Mouse (Mus musculus) kidney, adult 2 months (tissue): ENCODE data around the gene Shld2. TPM values are rescaled to one million over a fixed set of nuclear protein-coding genes. Genes with fewer than 3 reads are reported as not detected.

Experiments
- DNase-seq: peaks from one replicate; pipeline ENCODE4 v3.0.0; 2021
- H3K27ac ChIP-seq: fragments of 200-500 bp; 2 replicates; pipeline ENCODE4 v1.5.1; 2012; ENCODE audit warnings: low read depth, low read length, control low read depth, inconsistent platforms; ENCODE audit not compliant: insufficient read depth
- H3K27me3 ChIP-seq: fragments of 200-500 bp; replicated peaks from 2 replicates; pipeline ENCODE4 v1.6.1; 2012; ENCODE audit warnings: mild to moderate bottlenecking, moderate library complexity, low read length, inconsistent platforms; ENCODE audit not compliant: control insufficient read depth, insufficient read depth
- H3K36me3 ChIP-seq: fragments of 200-500 bp; 2 replicates; pipeline ENCODE4 v1.6.1; 2012; ENCODE audit warnings: mild to moderate bottlenecking, moderate library complexity, low read length, inconsistent platforms; ENCODE audit not compliant: control insufficient read depth, insufficient read depth
- H3K4me1 ChIP-seq: fragments of 200-500 bp; 2 replicates; pipeline ENCODE4 v1.6.1; 2011; ENCODE audit warnings: low read length; ENCODE audit not compliant: control insufficient read depth, insufficient read depth
- H3K4me3 ChIP-seq: fragments of 200-500 bp; 2 replicates; pipeline ENCODE4 v1.5.1; 2011; ENCODE audit warnings: mild to moderate bottlenecking, low read depth, low read length, control low read depth; ENCODE audit not compliant: insufficient read depth
- CTCF ChIP-seq: fragments of 200-500 bp; conservative IDR thresholded peaks from 2 replicates; pipeline ENCODE4 v1.5.1; 2011; ENCODE audit warnings: low read depth, mild to moderate bottlenecking, control low read depth, low read length, moderate library complexity, mixed read lengths; ENCODE audit not compliant: insufficient read depth, insufficient read length
- POLR2A ChIP-seq: fragments of 200-500 bp; IDR thresholded peaks from one replicate; pipeline ENCODE4 v1.6.1; 2011; ENCODE audit warnings: low read depth, low read length, control low read depth
- WGBS: fragments of 180-500 bp; shearing (Covaris S2); methylation state at CpG from one replicate; pipeline ENCODE4 v1.1.7; 2018; 5-methylcytosine and 5-hydroxymethylcytosine counted together
- polyA plus RNA-seq: library from polyadenylated mRNA; depleted of rRNA; stranded (reverse); fragments of >200 nt; gene quantifications from 2 replicates; pipeline ENCODE4 v1.2.3, GENCODE M21; 2012

The Shld2 gene
- polyA plus RNA-seq, 1 experiment, result 3.6 TPM

GRCm38 (mm10) chr14:34289259-34290015, 20.9 kb downstream of the Shld2 start:
- no peak for DNase-seq
- H3K4me3 ChIP-seq, result no peak overlapping the region
- no peak overlapping the region for H3K27ac ChIP-seq
- H3K27me3 ChIP-seq, result no peaks in the 10 kb centered on the region; the same call in 1 of the 2 replicates
- whole genome bisulfite sequencing, result 85% methylated on average over 3 of the region's 3 CpGs
- TF ChIP-seq POLR2A, result no peak
- no peak for TF ChIP-seq CTCF
- peaks cover 5% of the 10 kb centered on the region; the same call in 1 of the 2 replicates for H3K4me1 ChIP-seq
- H3K36me3 ChIP-seq, result no peaks in the 10 kb centered on the region

- TF ChIP-seq CTCF (no peak), POLR2A (no peak)
- no peaks in the 10 kb centered on the region for H3K36me3 ChIP-seq
- WGBS, result 54% methylated on average over 2 of the region's 2 CpGs
- no peak overlapping the region for H3K4me3 ChIP-seq
- no peak for DNase-seq
- H3K27me3 ChIP-seq, result no peaks in the 10 kb centered on the region; the same call in 1 of the 2 replicates
- no peak overlapping the region for H3K27ac ChIP-seq
- H3K4me1 ChIP-seq, result peaks cover 2% of the 10 kb centered on the region; the same call in 1 of the 2 replicates
These were observed 21.9 kb downstream of the Shld2 start for GRCm38 (mm10) chr14:34288396-34288795.

GRCm38 (mm10) chr14:34281736-34282269, 28.5 kb downstream of the Shld2 start:
- WGBS, result 95% methylated on average over 5 of the region's 5 CpGs
- TF ChIP-seq POLR2A (no peak), CTCF (no peak)
- no peaks in the 10 kb centered on the region for H3K36me3 ChIP-seq
- peaks cover 2% of the 10 kb centered on the region; the same call in 1 of the 2 replicates for H3K4me1 ChIP-seq
- no peak overlapping the region for H3K4me3 ChIP-seq
- no peak for DNase-seq
- no peak overlapping the region for H3K27ac ChIP-seq
- H3K27me3 ChIP-seq, result no peaks in the 10 kb centered on the region

GRCm38 (mm10) chr14:34280798-34281197, 29.5 kb downstream of the Shld2 start:
- peaks cover 2% of the 10 kb centered on the region; the same call in 1 of the 2 replicates for H3K4me1 ChIP-seq
- H3K27me3 ChIP-seq, result no peaks in the 10 kb centered on the region
- no peak overlapping the region for H3K4me3 ChIP-seq
- no peak for TF ChIP-seq CTCF
- TF ChIP-seq POLR2A, result no peak
- DNase-seq, result no peak
- 85% methylated on average over 2 of the region's 2 CpGs for WGBS
- no peaks in the 10 kb centered on the region for H3K36me3 ChIP-seq
- H3K27ac ChIP-seq, result no peak overlapping the region

- TF ChIP-seq CTCF (no peak), POLR2A (no peak)
- WGBS, result 24% methylated on average over 4 of the region's 4 CpGs
- H3K4me1 ChIP-seq, result peaks cover 2% of the 10 kb centered on the region; the same call in 1 of the 2 replicates
These were observed 30.6 kb downstream of the Shld2 start for GRCm38 (mm10) chr14:34279726-34280125.

GRCm38 (mm10) chr14:34275225-34275624, 35.1 kb downstream of the Shld2 start:
- Histone ChIP-seq H3K27ac (0 out of 2 replicates have a peak overlapping the region, but pooled peaks have one; percentile 5), H3K27me3 (no peaks in the 10 kb centered on the region), H3K4me1 (peaks cover 3% of the 10 kb centered on the region; the same call in 1 of the 2 replicates), H3K36me3 (no peaks in the 10 kb centered on the region), H3K4me3 (no peak overlapping the region)
- TF ChIP-seq POLR2A, result no peak
- TF ChIP-seq CTCF, result no peak
- DNase-seq, result peak; percentile 67
- 37% methylated on average over 4 of the region's 4 CpGs for WGBS

More at GRCm38 (mm10) chr14:34279726-34280125, 30.6 kb downstream of the Shld2 start:
- peak; percentile 59 for DNase-seq
- H3K36me3 ChIP-seq, result no peaks in the 10 kb centered on the region
- no peak overlapping the region for H3K4me3 ChIP-seq
- no peaks in the 10 kb centered on the region for H3K27me3 ChIP-seq
- H3K27ac ChIP-seq, result no peak overlapping the region

GRCm38 (mm10) chr14:34274141-34274540, 36.2 kb downstream of the Shld2 start:
- no peak overlapping the region; the same call in 1 of the 2 replicates for H3K27ac ChIP-seq
- peaks cover 3% of the 10 kb centered on the region; the same call in 1 of the 2 replicates for H3K4me1 ChIP-seq
- H3K27me3 ChIP-seq, result no peaks in the 10 kb centered on the region
- no peak overlapping the region for H3K4me3 ChIP-seq
- 88% methylated on average over 3 of the region's 3 CpGs for WGBS
- no peaks in the 10 kb centered on the region for H3K36me3 ChIP-seq
- peak; percentile 28 for DNase-seq
- TF ChIP-seq POLR2A (no peak), CTCF (no peak)
